Mouse (Mus musculus) limb, embryonic 12.5 days (tissue): Measurements from ENCODE around the gene Fam83e. TPM values are rescaled to one million over a fixed set of nuclear protein-coding genes. Genes with fewer than 3 reads are reported as not detected.

Experiments used
- ATAC-seq: fragments of 200-750 bp; cut with Nextera tagmentation; 2 replicates; pipeline ENCODE4 v1.8.0; 2017; ENCODE audit warnings: low read depth, moderate TSS enrichment; ENCODE audit not compliant: insufficient number of reproducible peaks, insufficient read depth, low FRiP score, low TSS enrichment
- H3K27ac ChIP-seq: fragments of 300-500 bp; sonication (generic); 2 replicates; pipeline ENCODE4 v1.5.1; 2016; ENCODE audit warnings: mild to moderate bottlenecking, moderate library complexity
- H3K27me3 ChIP-seq: fragments of 300-500 bp; sonication (generic); 2 replicates; pipeline ENCODE4 v1.6.1; 2016; ENCODE audit warnings: mild to moderate bottlenecking, moderate library complexity
- H3K36me3 ChIP-seq: fragments of 300-500 bp; sonication (generic); 2 replicates; pipeline ENCODE4 v1.6.1; 2016; ENCODE audit warnings: mild to moderate bottlenecking, moderate library complexity
- H3K4me1 ChIP-seq: fragments of 300-500 bp; sonication (generic); replicated peaks from 2 replicates; pipeline ENCODE4 v1.6.1; 2016
- H3K4me2 ChIP-seq: fragments of 300-500 bp; sonication (generic); 2 replicates; pipeline ENCODE4 v1.6.1; 2016; ENCODE audit warnings: mild to moderate bottlenecking, moderate library complexity
- H3K4me3 ChIP-seq: fragments of 300-500 bp; sonication (generic); replicated peaks from 2 replicates; pipeline ENCODE4 v1.5.1; 2016; ENCODE audit warnings: mild to moderate bottlenecking
- H3K9ac ChIP-seq: fragments of 300-500 bp; sonication (generic); replicated peaks from 2 replicates; pipeline ENCODE4 v1.6.1; 2016; ENCODE audit warnings: mild to moderate bottlenecking, moderate library complexity
- H3K9me3 ChIP-seq: fragments of 300-500 bp; sonication (generic); 2 replicates; pipeline ENCODE4 v1.6.1; 2016; ENCODE audit warnings: mild to moderate bottlenecking, moderate library complexity
- WGBS: fragments of 180-500 bp; shearing (Covaris S2); methylation state at CpG from one replicate; pipeline ENCODE4 v1.1.7; 2016; 5-methylcytosine and 5-hydroxymethylcytosine counted together
- polyA plus RNA-seq: library from polyadenylated mRNA; unstranded; fragments of >200 nt; fragmentation: Nextera tagmentation; extraction: Ambion mirVana; gene quantifications from 2 replicates; pipeline ENCODE4 v1.2.1, GENCODE M21; 2016

The Fam83e gene
- polyA plus RNA-seq, 1 experiment from 2014 or later = 1.3 TPM

- Histone ChIP-seq H3K36me3 (no peaks in the 10 kb centered on the region), H3K4me2 (peak overlapping the region; percentile 97), H3K4me1 (peaks cover 57% of the 10 kb centered on the region), H3K27ac (peak overlapping the region; percentile 87; the same call in 1 of the 2 replicates), H3K4me3 (no peak overlapping the region), H3K27me3 (peaks cover 33% of the 10 kb centered on the region), H3K9ac (no peak overlapping the region; the same call in 1 of the 2 replicates), H3K9me3 (no peaks in the 10 kb centered on the region)
- 88% methylated on average over 17 of the region's 17 CpGs for WGBS
- no peak for ATAC-seq
Measured at GRCm38 (mm10) chr7:45702809-45703520, 18.0 kb upstream of the Fam83e start.

DNA sequence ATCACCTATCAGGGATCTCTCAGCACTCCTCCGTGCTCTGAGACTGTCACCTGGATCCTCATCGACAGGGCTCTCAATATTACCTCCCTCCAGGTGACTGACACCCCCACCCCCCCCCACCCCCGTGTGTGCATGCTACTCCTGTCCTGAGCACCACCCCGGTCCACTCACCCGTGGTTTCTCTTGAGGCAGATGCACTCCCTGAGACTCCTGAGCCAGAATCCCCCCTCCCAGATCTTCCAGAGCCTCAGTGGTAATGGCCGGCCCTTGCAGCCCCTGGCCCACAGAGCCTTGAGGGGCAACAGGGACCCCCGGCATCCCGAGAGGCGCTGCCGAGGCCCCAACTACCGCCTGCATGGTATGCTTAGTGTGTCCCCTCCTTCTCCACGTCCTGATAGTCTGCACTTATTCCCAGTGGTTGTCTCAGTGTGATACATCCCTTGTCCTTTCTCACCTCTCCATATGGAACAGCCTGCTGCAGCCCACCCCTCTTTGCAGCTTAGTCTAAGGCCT is 17.4 kb upstream of the Fam83e start:
- H3K4me3 ChIP-seq = peak overlapping the region; percentile 75
- H3K36me3 ChIP-seq = no peaks in the 10 kb centered on the region
- no peak for ATAC-seq
- peak overlapping the region; percentile 54 for H3K9ac ChIP-seq
- peaks cover 63% of the 10 kb centered on the region for H3K4me1 ChIP-seq
- H3K27me3 ChIP-seq = peaks cover 27% of the 10 kb centered on the region
- peak overlapping the region; percentile 97 for H3K4me2 ChIP-seq
- WGBS = 42% methylated on average over 12 of the region's 12 CpGs
- H3K27ac ChIP-seq = peak overlapping the region; percentile 87
- no peaks in the 10 kb centered on the region for H3K9me3 ChIP-seq

DNA sequence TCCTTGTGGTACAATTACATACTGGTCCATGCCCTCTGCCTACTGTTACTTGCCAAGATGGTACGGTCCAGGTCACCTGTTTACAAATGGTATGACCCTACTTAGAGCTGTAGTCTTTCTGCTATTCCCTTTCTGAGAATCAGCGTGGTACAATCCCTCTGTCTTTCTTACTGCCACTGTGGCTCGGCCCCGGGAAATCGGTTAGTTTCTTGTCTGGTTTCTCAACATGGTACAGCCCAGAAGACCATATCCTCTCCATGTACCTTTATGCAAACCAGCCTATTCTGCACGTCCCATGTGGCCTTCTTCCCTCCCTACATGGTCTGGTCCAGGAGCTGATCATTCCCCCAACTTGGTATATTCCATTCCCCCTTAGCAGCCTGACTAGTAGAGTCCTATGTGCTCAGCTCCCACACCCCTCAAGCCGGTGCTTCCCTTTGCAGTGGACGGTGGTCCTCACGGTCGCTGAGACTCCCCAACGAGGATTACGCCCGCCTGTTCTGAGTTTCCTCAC is 16.9 kb upstream of the Fam83e start:
- H3K27me3 ChIP-seq = peaks cover 22% of the 10 kb centered on the region
- peak overlapping the region; percentile 60 for H3K9ac ChIP-seq
- H3K4me1 ChIP-seq = peaks cover 69% of the 10 kb centered on the region
- peaks cover 2% of the 10 kb centered on the region; the same call in 1 of the 2 replicates for H3K36me3 ChIP-seq
- peak overlapping the region; percentile 97 for H3K4me2 ChIP-seq
- H3K27ac ChIP-seq = peak overlapping the region; percentile 87
- WGBS = 1% methylated on average over 13 of the region's 13 CpGs
- H3K4me3 ChIP-seq = peak overlapping the region; percentile 75
- peak; percentile 48; the same call in 1 of the 2 replicates for ATAC-seq
- no peaks in the 10 kb centered on the region for H3K9me3 ChIP-seq

DNA sequence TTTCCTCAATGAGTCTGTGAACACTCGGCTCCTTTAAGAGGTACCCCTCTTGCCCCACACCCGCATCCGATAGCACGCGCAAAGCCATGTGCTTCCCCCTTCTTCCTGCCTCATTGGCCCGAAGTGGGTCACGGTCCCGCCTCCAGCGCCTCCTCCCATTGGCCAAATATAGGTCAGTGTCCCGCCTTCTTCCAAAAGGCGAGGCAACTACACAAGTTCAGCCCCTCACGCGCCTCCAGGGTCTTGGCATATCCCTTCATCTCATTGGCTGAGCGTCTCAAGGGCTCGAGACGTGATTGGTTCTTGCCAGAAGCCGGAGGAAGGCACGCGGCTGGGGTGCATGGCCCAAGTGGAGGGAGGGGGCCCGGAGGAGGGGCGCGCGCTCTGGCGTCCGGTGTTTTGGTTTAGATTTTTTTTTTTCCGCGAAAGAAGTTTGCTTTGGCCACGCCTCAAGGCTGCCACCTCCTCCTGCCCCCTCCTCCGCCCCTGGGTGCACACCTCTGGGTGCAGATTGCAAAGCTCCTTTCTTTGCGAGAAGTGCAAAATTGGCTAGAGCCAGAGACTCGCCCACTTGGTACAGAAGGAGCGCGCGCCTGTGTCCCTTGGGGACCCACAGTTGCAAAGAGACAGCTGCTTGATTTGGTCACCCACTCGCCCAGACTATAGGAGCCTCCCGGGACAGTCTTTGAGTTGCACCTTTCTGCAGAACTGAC is 16.1 kb upstream of the Fam83e start, which contains the start of gene Dbp:
TSS of gene Dbp (plus strand) at position 359 of the 713 bp plus-strand sequence.
- ATAC-seq = peak; percentile 73
- H3K4me1 ChIP-seq = peaks cover 69% of the 10 kb centered on the region
- H3K9ac ChIP-seq = peak within 1 kb of the TSS; percentile 89
- peak within 1 kb of the TSS; percentile 75 for H3K4me3 ChIP-seq
- under 1% methylated on average over 36 of the region's 36 CpGs for WGBS
- H3K27ac ChIP-seq = peak within 1 kb of the TSS; percentile 87
- H3K4me2 ChIP-seq = peak within 1 kb of the TSS; percentile 97
- no peaks in the 10 kb centered on the region for H3K9me3 ChIP-seq
- H3K36me3 ChIP-seq = peaks cover 10% of the 10 kb centered on the region
- peaks cover 14% of the 10 kb centered on the region for H3K27me3 ChIP-seq

DNA sequence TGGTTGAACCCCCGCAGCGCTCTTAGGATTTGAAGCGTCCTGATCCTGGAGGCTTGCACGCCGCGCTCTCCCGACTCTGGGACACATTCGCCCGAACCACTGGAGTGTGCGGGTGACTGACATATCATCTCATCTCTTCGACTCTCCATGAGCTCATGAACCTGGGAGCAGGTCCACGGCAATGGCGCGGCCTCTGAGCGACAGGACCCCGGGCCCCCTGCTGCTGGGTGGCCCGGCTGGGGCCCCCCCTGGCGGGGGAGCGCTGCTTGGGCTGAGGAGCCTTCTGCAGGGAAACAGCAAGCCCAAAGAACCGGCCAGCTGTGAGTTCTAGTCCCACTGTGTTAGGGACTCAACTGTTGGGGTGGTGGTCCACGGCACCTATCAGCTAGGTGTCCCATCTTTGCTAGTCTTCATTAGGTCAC is 15.6 kb upstream of the Fam83e start:
- peak overlapping the region; percentile 77 for H3K27ac ChIP-seq
- peaks cover 63% of the 10 kb centered on the region for H3K4me1 ChIP-seq
- peak overlapping the region; percentile 89 for H3K9ac ChIP-seq

GRCm38 (mm10) chr7:45705873-45706281 is 15.1 kb upstream of the Fam83e start:
- H3K4me2 ChIP-seq = peak overlapping the region; percentile 97
- ATAC-seq = no peak
- H3K9ac ChIP-seq = peak overlapping the region; percentile 89
- peaks cover 6% of the 10 kb centered on the region; the same call in 1 of the 2 replicates for H3K27me3 ChIP-seq
- peaks cover 20% of the 10 kb centered on the region for H3K36me3 ChIP-seq
- no peaks in the 10 kb centered on the region for H3K9me3 ChIP-seq
- peaks cover 60% of the 10 kb centered on the region for H3K4me1 ChIP-seq
- peak overlapping the region; percentile 91 for H3K27ac ChIP-seq
- peak overlapping the region; percentile 75 for H3K4me3 ChIP-seq
- 0% methylated on average over 7 of the region's 7 CpGs for WGBS

More for the DNA sequence above, 15.6 kb upstream of the Fam83e start:
- Histone ChIP-seq H3K27me3 (peaks cover 8% of the 10 kb centered on the region), H3K4me2 (peak overlapping the region; percentile 97), H3K4me3 (peak overlapping the region; percentile 75), H3K9me3 (no peaks in the 10 kb centered on the region), H3K36me3 (peaks cover 16% of the 10 kb centered on the region)
- no peak for ATAC-seq
- 1% methylated on average over 21 of the region's 21 CpGs for WGBS

GRCm38 (mm10) chr7:45706721-45707241 is 14.2 kb upstream of the Fam83e start:
- no peaks in the 10 kb centered on the region for H3K9me3 ChIP-seq
- peaks cover 52% of the 10 kb centered on the region for H3K4me1 ChIP-seq
- peaks cover 29% of the 10 kb centered on the region for H3K36me3 ChIP-seq
- H3K27ac ChIP-seq = peak overlapping the region; percentile 91
- H3K9ac ChIP-seq = peak overlapping the region; percentile 89
- peak overlapping the region; percentile 97 for H3K4me2 ChIP-seq
- 0 out of 2 replicates have a peak, but pooled peaks cover under 1% of the 10 kb centered on the region for H3K27me3 ChIP-seq
- WGBS = under 1% methylated on average over 43 of the region's 45 CpGs
- no peak for ATAC-seq
- H3K4me3 ChIP-seq = peak overlapping the region; percentile 75

DNA sequence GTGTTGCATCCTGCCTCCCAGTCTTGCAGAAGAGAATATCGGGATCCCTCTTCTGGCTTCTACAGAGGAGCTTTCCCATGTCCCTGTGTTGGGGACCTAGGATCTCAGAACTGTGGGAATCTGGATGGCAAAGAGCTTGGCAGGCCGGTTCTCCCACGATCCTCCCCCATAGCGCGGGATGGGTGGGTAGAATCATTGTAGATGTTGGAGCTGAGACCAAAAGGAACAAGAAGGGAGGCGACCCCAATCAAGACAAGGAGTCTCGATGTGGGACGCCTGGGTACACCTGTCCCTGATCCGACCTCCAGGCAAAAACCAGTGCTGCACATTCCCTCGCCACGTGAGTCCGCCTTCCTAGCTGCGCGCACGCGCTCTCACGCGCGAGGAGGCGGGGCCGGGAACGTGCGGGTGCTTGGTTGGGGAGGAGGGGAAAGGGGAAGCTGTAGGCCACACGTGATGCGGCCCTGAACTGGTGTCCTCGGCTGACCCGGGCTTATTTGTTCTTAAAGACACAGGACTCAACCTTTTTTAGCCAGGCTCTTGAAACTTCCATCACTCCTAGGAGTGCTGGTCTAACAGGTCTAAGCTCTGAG is 13.5 kb upstream of the Fam83e start:
- Histone ChIP-seq H3K27me3 (no peaks in the 10 kb centered on the region), H3K4me3 (peak overlapping the region; percentile 75), H3K4me1 (peaks cover 52% of the 10 kb centered on the region), H3K27ac (peak overlapping the region; percentile 91), H3K9me3 (no peaks in the 10 kb centered on the region), H3K36me3 (peaks cover 36% of the 10 kb centered on the region), H3K9ac (no peak overlapping the region), H3K4me2 (peak overlapping the region; percentile 97)
- no peak for ATAC-seq
- WGBS = under 1% methylated on average over 27 of the region's 27 CpGs

DNA sequence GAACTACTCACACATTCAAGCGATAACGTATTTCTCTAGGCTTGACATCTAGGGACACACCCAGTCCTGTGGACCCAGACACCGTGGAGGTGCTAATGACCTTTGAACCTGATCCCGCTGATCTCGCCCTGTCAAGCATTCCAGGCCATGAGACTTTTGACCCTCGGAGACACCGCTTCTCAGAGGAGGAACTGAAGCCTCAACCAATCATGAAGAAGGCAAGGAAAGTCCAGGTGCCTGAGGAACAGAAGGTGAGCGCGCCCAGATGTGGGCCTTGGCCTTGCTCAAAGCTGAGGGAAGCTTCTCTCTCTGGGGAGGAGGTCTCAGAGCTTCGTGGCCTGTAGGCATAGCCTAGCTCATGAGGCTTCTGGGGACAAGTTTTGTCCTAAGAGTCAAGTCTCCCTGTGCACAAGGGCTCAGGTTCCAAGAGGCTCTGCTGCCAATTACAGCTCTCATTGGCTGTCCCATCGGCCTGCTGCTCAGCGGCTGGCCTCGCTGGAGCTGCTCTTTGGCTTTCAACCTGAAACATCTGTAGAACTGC is 12.7 kb upstream of the Fam83e start:
- H3K4me1 ChIP-seq = peaks cover 52% of the 10 kb centered on the region
- no peak for ATAC-seq
- no peaks in the 10 kb centered on the region for H3K9me3 ChIP-seq
- peaks cover 44% of the 10 kb centered on the region for H3K36me3 ChIP-seq
- H3K27ac ChIP-seq = peak overlapping the region; percentile 91
- H3K9ac ChIP-seq = no peak overlapping the region; the same call in 1 of the 2 replicates
- 32% methylated on average over 13 of the region's 13 CpGs for WGBS
- peak overlapping the region; percentile 97 for H3K4me2 ChIP-seq
- H3K27me3 ChIP-seq = no peaks in the 10 kb centered on the region
- peak overlapping the region; percentile 75 for H3K4me3 ChIP-seq

DNA sequence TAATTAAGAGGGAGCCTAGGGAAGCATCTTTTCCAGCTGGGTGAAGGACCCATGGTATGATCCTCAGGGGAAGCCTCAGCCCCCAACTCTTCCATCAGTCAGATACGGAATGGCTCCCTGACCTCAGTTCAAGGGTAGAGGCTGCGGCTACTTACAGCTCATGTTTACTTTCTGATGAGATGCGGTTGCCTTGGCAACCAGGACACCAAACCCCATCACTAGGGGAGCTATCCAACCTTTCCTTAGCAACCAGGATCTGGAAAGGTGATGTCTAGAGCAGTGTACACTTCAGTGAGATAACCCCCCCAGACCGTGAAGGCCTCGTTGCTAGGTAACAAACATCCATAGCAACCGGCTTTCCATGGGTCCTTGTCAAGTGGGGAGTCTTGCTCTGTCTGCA is 12.0 kb upstream of the Fam83e start:
- no peak overlapping the region for H3K9ac ChIP-seq
- H3K4me1 ChIP-seq = peaks cover 47% of the 10 kb centered on the region
- H3K9me3 ChIP-seq = no peaks in the 10 kb centered on the region
- no peak overlapping the region for H3K4me3 ChIP-seq
- no peak for ATAC-seq
- peaks cover 49% of the 10 kb centered on the region for H3K36me3 ChIP-seq
- H3K27ac ChIP-seq = no peak overlapping the region
- H3K27me3 ChIP-seq = no peaks in the 10 kb centered on the region
- peak overlapping the region; percentile 97; the same call in 1 of the 2 replicates for H3K4me2 ChIP-seq
- WGBS = 63% methylated on average over 6 of the region's 6 CpGs
